Mouse (Mus musculus) megakaryocyte, adult 5-6 weeks (primary cell): Measurements from ENCODE around the gene Gm20388. TPM values are rescaled to one million over a fixed set of nuclear protein-coding genes. Genes with fewer than 3 reads are reported as not detected.

Experiments
- ATAC-seq: 2 replicates; pipeline ENCODE4 v1.8.0; 2016; ENCODE audit warnings: mild to moderate bottlenecking, inconsistent platforms; ENCODE audit not compliant: poor library complexity, severe bottlenecking
- total RNA-seq, 2 experiments: library from RNA; stranded (forward) in 1 of 2; stranded (reverse) in 1 of 2; fragments of 153-499, 151-499 nt in 1 of 2; fragments of 221-1000, 200-1000 nt in 1 of 2; gene quantifications; 2 replicates each; pipeline versions ENCODE4 v1.2.3 to v1.2.4; 2015 to 2017

Gene Gm20388
- total RNA-seq, 2 experiments from 2014 or later = 7.6 to 15.5 TPM

DNA sequence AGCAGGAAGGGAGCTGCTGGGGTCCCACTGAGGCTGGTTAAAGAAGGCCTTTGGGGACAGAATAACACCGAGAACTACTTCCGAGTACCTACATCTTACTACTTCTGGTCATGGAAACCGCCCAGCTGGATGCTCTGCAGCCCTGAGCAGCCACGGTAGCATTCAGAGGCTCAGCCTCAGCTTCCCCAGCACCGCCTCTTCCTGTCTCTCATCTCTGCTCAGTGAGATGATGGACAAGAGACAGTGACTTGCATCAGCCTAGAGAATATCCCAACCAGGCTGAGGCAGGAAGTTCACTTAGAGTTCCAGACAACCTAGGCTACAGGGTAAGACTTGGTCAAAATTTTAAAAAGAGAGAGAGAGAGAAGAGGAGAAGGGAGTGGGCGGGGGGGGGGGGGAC is 3876.0 kb downstream of the Gm20388 start:
- ATAC-seq = no peak

GRCm38 (mm10) chr8:123787254-123787897 is 3876.7 kb downstream of the Gm20388 start:
- no peak for ATAC-seq

GRCm38 (mm10) chr8:123788416-123789170 is 3878.0 kb downstream of the Gm20388 start:
- ATAC-seq = no peak

DNA sequence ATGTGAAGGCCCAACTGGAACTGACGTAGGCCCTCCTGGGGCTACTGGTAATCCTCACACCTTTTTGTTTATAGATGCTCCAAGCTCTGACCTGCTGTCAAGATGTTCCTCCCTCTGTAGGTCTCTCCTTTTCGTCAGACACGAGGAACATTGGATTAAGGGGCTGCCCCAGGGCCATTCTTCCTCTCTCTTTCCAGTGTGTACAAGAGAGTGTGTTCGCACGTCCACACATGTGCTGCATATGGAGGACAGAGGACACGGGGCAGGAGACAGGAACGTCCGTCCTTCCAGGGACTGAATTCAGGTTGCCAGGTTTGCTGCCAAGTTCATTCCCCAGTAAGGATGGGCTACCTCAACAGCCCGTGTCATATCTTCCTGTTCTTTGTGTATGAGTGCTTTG is 3878.8 kb downstream of the Gm20388 start:
- no peak for ATAC-seq

DNA sequence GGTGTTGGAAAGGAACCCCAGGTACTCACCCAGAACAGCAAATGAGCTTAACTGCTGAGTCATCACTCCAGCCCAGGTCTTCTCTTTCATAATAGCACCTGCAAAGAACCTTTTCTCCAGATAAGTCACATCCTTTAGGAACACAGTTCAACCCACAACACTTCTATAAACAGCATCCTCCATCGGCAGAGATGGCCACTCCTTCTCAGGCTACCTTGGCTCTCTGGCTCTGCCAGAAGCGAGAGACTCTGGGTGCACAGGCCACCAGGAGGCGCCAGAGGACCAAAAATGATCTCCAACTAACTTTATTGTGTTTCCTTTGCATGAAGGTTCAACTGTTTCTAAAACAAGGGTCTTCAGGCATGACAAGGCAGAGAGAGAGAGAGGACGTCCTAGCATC is 3879.3 kb downstream of the Gm20388 start:
- ATAC-seq = peak; percentile 83

DNA sequence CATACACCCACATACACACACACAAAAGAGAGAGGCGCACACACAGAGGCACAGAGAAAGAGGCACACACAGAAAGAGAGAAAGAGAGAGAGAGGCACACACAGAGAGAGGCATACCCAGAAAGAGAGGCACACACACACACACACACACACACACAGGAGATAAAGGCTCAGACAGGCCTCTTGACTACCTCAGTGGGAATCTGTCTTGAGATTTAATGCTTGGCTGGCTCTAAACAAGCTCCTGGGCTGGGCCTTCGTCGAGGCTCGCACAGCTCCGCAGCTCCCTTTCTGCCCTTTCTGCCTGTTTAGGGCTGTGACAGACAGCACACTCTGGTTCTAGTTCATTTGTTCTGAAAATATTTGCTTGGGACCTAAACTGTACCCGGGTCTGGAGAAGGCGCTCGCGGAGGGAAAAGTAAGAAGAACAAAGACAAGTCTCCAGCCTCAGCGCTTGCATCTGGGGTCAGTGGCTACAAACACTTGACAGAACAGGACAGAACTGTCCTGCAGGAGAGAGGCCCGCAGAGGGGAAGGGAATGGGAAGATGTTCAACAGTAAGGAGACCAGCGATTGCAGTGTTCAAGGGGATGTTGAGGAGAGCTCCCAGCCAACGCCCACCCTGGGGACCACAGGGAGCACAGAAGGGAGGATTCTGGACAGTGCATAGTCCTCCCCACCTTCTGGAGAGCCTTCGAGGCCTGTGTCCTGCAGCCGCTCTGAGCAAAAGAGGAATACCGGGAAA is 3880.6 kb downstream of the Gm20388 start:
- ATAC-seq = no peak

DNA sequence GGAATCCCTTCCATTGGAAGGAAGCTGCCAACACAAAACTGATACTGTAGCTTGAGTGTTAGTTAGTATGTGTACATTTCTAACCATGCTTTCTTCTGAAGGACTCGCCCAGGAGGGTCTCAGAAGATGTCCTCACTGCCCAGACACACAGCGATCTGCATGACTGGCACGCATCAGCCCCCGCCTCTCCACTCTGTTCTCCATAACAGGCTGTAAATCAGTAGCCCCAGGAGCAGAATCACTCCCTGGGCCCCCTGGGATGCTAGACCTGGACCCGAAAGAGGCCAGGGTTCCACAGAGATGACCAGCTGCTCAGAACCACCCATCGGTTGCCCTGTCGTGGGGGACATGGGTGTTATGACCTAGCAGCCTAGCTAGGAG is 3881.2 kb downstream of the Gm20388 start:
- ATAC-seq = no peak

GRCm38 (mm10) chr8:123793900-123794299 is 3883.3 kb downstream of the Gm20388 start:
- no peak for ATAC-seq

DNA sequence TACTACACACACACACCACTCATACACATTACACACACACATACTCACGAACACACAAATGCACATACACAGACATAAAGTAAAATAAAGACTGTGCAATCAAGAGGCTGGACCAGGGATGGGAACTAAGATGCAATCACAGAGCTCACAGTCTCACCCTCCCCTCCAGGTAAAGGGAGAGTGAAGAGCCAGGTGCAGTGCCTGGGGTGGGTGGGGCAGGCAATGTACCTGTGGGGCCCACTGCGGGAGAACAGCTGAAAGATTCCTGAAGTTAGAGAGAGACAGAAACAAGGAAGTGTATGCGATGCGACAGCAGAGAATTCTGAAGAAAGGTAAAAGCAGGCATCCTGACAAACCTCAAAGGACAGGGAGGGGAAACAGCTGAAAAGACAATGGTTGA is 3884.1 kb downstream of the Gm20388 start:
- no peak for ATAC-seq

GRCm38 (mm10) chr8:123796758-123797157 is 3886.1 kb downstream of the Gm20388 start:
- no peak for ATAC-seq

DNA sequence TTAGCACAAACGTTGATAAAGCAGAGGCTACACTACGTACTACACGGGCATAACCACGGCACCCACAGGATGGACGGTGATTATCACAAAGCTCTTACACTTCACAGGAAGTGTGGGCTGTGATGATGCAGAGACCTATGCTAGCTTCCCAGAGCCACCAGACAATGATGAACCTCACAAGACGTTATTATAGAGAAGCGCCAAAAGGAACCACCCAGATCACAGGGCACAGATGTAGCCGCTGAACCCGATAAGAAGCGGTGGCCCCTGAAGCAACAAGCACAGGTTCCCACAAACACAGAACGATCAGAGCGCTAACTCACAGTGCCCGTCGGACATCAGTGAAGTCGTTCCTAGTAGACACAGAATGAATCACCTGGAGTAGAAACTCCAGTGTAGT is 3887.3 kb downstream of the Gm20388 start:
- peak; percentile 86 for ATAC-seq

DNA sequence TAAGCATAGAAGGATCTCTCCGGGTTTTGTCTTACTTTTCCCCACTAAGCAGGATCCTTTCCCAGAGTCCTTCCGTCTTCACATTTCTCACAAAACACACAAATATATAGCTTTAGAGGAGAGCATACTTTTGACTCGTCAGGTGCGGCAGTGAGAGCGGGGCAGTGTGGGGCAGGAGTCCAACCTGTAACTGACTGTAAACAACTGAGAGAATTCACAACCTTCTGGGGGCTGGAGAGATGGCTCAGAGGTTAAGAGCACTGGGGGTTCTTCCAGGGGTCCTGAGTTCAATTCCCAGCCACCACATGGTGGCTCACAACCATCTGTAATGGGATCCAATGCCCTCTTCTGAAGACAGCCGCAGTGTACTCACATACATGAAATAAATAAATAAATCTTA is 3888.8 kb downstream of the Gm20388 start:
- no peak for ATAC-seq

DNA sequence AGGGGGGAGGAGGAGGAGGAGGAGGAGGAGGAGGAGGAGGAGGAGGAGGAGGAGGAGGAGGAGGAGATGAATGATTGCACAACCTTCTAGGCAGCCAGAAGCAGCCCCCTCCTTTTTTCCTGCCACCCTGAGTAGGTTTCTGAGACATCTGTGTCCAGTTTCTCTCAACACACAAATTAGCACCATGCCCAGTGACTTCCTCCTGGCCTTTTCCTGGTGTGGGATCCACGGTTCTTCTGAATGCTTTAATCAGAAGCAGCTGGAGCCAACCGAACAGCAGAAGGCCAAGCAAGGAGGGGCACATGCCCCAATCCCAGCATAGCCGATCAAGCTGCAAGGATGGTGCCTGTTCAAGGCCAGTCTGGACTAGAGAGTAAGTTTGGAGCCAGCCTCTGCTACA is 3889.2 kb downstream of the Gm20388 start:
- ATAC-seq = no peak

GRCm38 (mm10) chr8:123800867-123801266 is 3890.2 kb downstream of the Gm20388 start:
- ATAC-seq = no peak

DNA sequence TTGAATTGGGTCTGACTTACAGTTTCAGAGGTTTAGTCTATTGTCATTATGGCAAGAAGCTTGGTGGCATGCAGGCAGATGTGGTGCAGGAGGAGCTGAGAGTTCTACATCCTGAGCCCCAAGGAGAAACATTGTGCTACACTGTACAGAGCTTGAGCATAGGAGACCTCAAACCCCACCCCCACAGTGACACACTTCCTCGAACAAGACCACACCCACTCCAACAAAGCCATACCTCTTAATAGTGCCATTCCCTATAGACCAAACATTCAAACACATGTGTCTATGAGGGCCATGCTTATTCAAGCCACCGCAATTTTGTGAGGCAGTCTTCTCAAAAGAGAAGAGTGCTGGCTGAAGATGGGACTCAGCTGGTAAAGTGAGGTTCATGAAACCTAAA is 3890.9 kb downstream of the Gm20388 start:
- ATAC-seq = no peak

DNA sequence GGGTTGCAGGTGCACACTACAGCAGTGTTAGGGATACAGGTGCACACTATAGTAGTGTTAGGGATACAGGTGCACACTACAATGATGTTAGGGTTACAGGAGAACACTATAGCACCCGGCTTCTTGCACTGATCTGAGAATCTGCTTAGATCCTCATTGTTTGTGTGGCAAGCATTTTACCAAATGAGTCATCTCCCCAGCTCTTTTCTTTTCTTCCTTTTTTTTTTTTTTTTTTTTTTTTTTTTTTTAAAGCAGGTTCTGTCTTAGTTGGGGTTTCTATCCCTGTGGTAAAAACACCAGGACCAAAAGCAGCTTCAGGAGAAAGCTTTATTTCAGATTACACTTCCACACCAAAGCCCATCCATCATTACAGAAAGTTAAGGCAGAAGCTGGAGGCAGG is 3893.0 kb downstream of the Gm20388 start:
- ATAC-seq = no peak

GRCm38 (mm10) chr8:123804586-123804985 is 3893.9 kb downstream of the Gm20388 start:
- no peak for ATAC-seq

GRCm38 (mm10) chr8:123805209-123805717 is 3894.6 kb downstream of the Gm20388 start:
- ATAC-seq = no peak

- peak; percentile 24 for ATAC-seq
Observed at GRCm38 (mm10) chr8:123805718-123806373, 3895.2 kb downstream of the Gm20388 start, which contains the start of gene Rab4a. Gene Rab4a (plus strand): TSS chr8:123805985.

DNA sequence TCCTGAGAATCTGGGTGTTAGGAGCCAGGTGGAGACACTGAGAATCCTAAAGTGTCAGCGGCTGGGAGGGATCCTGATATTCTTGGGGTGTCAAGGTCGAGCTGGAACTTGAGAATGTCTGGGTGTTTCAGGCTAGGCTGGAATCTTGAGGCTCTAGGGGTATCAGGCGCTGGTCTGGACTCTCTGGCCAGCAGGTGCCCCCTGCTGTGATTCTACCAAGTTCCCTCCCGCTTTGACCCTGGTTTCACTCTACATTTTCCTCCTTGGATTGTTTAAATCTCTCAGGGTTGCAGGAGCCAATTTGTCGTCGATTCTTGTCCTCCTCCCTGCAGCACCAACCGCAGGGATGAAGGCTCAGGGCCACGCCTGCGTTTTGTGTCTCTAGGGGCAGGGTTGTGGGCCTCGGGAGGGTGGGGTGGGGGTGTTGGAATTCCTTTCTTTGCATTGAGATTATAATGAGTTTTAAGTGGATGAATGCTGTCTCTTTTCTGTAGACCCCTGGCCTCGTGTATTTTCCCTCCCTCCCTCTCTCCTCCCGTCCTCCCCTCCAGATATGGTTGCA is 3895.8 kb downstream of the Gm20388 start:
- no peak for ATAC-seq

DNA sequence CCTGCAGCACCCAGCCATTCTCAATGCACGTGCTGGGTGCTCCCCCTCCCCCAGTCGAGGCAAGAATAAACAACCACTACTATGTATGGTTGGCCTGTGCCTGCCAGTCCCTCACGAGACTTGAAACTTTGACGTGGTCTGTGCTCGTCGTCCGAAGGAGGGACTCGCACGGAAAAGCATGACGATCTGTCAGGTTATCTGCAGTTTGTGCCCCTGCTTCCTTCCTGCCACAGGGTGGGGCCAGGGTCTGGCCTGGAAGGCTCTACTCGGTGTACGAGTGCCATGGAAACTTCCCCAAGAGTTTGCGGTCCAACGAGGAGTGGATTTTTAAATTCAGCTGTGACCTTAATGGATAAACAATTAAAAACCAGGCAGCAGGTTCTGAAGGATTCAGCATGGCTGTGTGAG is 3896.4 kb downstream of the Gm20388 start:
- peak; percentile 70 for ATAC-seq
